Mouse (Mus musculus) brain, embryonic 14.5 days (tissue): Measurements from ENCODE around the gene Rtn4rl1. TPM values are rescaled to one million over a fixed set of nuclear protein-coding genes. Genes with fewer than 3 reads are reported as not detected.

Source experiments
- DNase-seq: peaks from one replicate; pipeline ENCODE4 v3.0.0-alpha.2; 2011; ENCODE audit warnings: low read depth
- CTCF ChIP-seq: fragments of 200-500 bp; IDR thresholded peaks from 2 replicates; pipeline ENCODE4 v1.5.1; 2012; ENCODE audit warnings: inconsistent platforms, mild to moderate bottlenecking, moderate library complexity, borderline replicate concordance; ENCODE audit not compliant: insufficient read depth, insufficient read length; ENCODE audit errors: extremely low read depth
- POLR2A ChIP-seq: fragments of 200-500 bp; IDR thresholded peaks from 2 replicates; pipeline ENCODE4 v1.6.1; 2012; ENCODE audit warnings: mild to moderate bottlenecking, inconsistent platforms, borderline replicate concordance; ENCODE audit not compliant: poor library complexity, insufficient read depth, insufficient read length, severe bottlenecking; ENCODE audit errors: extremely low read depth
- polyA plus RNA-seq: library from polyadenylated mRNA; depleted of rRNA; stranded (reverse); fragments of >200 nt; gene quantifications from 2 replicates; pipeline ENCODE4 v1.2.3, GENCODE M21; 2012

Gene Rtn4rl1
- polyA plus RNA-seq, 1 experiment = 12.1 TPM

- TF ChIP-seq POLR2A = no peak
- no peak for TF ChIP-seq CTCF
- peak; percentile 59 for DNase-seq
Measured at GRCm38 (mm10) chr11:75212031-75212667, 18.6 kb downstream of the Rtn4rl1 start.

- no peak for DNase-seq
- TF ChIP-seq CTCF = no peak
- no peak for TF ChIP-seq POLR2A
Measured at GRCm38 (mm10) chr11:75212876-75213275, 19.3 kb downstream of the Rtn4rl1 start.

- DNase-seq = peak; percentile 75
- TF ChIP-seq CTCF (no peak), POLR2A (no peak)
Measured at GRCm38 (mm10) chr11:75213372-75214080, 19.9 kb downstream of the Rtn4rl1 start.

GRCm38 (mm10) chr11:75214081-75214950 lies 20.7 kb downstream of the Rtn4rl1 start:
- TF ChIP-seq POLR2A (no peak), CTCF (no peak)
- no peak for DNase-seq

- TF ChIP-seq POLR2A = no peak
- no peak for TF ChIP-seq CTCF
- peak; percentile 67 for DNase-seq
Measured at GRCm38 (mm10) chr11:75220115-75220514, 26.5 kb downstream of the Rtn4rl1 start.

GRCm38 (mm10) chr11:75220517-75221145 lies 27.0 kb downstream of the Rtn4rl1 start:
- TF ChIP-seq CTCF (no peak), POLR2A (no peak)
- DNase-seq = no peak

GRCm38 (mm10) chr11:75224062-75224461 lies 30.5 kb downstream of the Rtn4rl1 start:
- TF ChIP-seq POLR2A = no peak
- TF ChIP-seq CTCF = no peak
- no peak for DNase-seq

GRCm38 (mm10) chr11:75224835-75225234 lies 31.3 kb downstream of the Rtn4rl1 start:
- no peak for DNase-seq
- no peak for TF ChIP-seq POLR2A
- TF ChIP-seq CTCF = no peak

- no peak for DNase-seq
- TF ChIP-seq POLR2A (no peak), CTCF (no peak)
Measured at GRCm38 (mm10) chr11:75227632-75228031, 34.0 kb downstream of the Rtn4rl1 start.

- no peak for TF ChIP-seq CTCF
- no peak for TF ChIP-seq POLR2A
- no peak for DNase-seq
Measured at GRCm38 (mm10) chr11:75229289-75229688, 35.7 kb downstream of the Rtn4rl1 start.
